Mouse (Mus musculus): Measurements from ENCODE around the gene Gpr160.

DNA sequence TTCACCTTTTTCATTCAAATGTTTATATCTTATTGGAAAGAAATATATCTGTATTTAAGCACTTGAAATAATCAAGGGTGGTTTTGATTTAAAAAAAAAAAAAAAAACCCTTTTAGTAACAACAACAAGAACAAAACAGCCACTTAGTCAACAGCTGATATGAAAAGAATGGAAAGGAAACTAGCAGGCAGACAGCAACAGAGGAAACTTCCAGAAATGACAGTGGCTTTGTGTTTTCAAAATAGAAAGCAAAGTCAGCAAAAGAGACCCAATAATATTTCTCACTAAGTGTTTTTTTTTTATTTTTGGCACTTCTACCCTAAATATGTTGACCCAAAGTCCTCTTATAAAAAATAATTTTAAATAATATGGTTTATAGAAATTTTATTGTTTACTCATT, 78.6 kb downstream of the Gpr160 start:
- TF ChIP-seq CTCF (IDR thresholded peaks at IDR 0.05; ENCODE audit: low read depth) (no peak), EP300 (IDR thresholded peaks at IDR 0.05; ENCODE audit: low read depth) (no peak)

Data from heart, postnatal 0 days (tissue).